Mouse (Mus musculus) spleen, adult 2 months (tissue): ENCODE measurements at regions not wholly inside any gene's neighbourhood (a gene's known extent, or its start where the extent isn't known, plus 50 kb on each side); places are given as distances from the start of the nearest gene placed in this dataset.

Experiments used
- CTCF ChIP-seq: fragments of 200-500 bp; IDR thresholded peaks from 2 replicates; pipeline ENCODE4 v1.5.1; 2011; ENCODE audit warnings: mild to moderate bottlenecking, inconsistent platforms; ENCODE audit not compliant: insufficient read depth, insufficient read length, insufficient replicate concordance; ENCODE audit errors: extremely low read depth
- POLR2A ChIP-seq: fragments of 200-500 bp; IDR thresholded peaks from 2 replicates; pipeline ENCODE4 v1.6.1; 2011; ENCODE audit warnings: low read depth, low read length, inconsistent platforms

GRCm38 (mm10) chrX:99370711-99371110 lies 100.4 kb downstream of the Pja1 start:
- no peak for TF ChIP-seq CTCF
- TF ChIP-seq POLR2A: no peak
